Mouse (Mus musculus) CD4-positive, CD25-positive, alpha-beta regulatory T cell (primary cell): ENCODE results near the gene Ndufab1. TPM values are rescaled to one million over a fixed set of nuclear protein-coding genes. Genes with fewer than 3 reads are reported as not detected.

Experiments used
- polyA plus RNA-seq: library from polyadenylated mRNA; unstranded; fragments of 100-300 nt; shearing (Covaris generic); gene quantifications from one replicate; pipeline ENCODE4 v1.2.1, GENCODE M21; 2017

Gene Ndufab1
- 192 TPM for polyA plus RNA-seq

GRCm38 (mm10) chr7:122101747-122102244 is at the start of gene Ndufab1:
TSS of gene Ndufab1 (minus strand) at chr7:122101886.

GRCm38 (mm10) chr7:122132497-122133337 is 31.0 kb upstream of the Ndufab1 start, which contains the start of the genes Palb2 and Dctn5:
TSS of gene Palb2 (minus strand) at chr7:122132985.
TSS of gene Dctn5 (plus strand) at chr7:122133041.

GRCm38 (mm10) chr7:122066945-122067516 is 34.7 kb downstream of the Ndufab1 start, which contains the start of the genes Ubfd1 and Ears2:
TSS of gene Ubfd1 (plus strand) at chr7:122067175.
TSS of gene Ears2 (minus strand) at chr7:122067263.

Other genes with a start within 250 kb of the Ndufab1 start
- gene Scnn1b, start 236.8 kb downstream of the Ndufab1 start, polyA plus RNA-seq, result not detected
- 15.7 TPM for gene Cog7, start 120.2 kb downstream of the Ndufab1 start, polyA plus RNA-seq
- 11.7 TPM for gene Gga2, start 80.7 kb downstream of the Ndufab1 start, polyA plus RNA-seq
- gene Ubfd1, start 34.7 kb downstream of the Ndufab1 start, polyA plus RNA-seq, result 44.4 TPM
- gene Ears2, start 34.6 kb downstream of the Ndufab1 start, polyA plus RNA-seq, result 20.9 TPM
- gene Palb2, start 31.1 kb upstream of the Ndufab1 start, polyA plus RNA-seq, result 9.3 TPM
- gene Dctn5, start 31.2 kb upstream of the Ndufab1 start, polyA plus RNA-seq, result 136 TPM
- 3.5 TPM for gene Plk1, start 57.6 kb upstream of the Ndufab1 start, polyA plus RNA-seq
- not detected for gene Ern2, start 84.3 kb upstream of the Ndufab1 start, polyA plus RNA-seq
- gene Chp2, start 117.6 kb upstream of the Ndufab1 start, polyA plus RNA-seq, result not detected
- gene Prkcb, start 186.9 kb upstream of the Ndufab1 start, polyA plus RNA-seq, result 122 TPM